Mouse (Mus musculus): ENCODE data around the gene Ap2a1. TPM values are rescaled to one million over a fixed set of nuclear protein-coding genes. Genes with fewer than 3 reads are reported as not detected.

Ap2a1 gene
- polyA plus RNA-seq, 1 experiment from 2014 or later: 55.9 TPM

DNA sequence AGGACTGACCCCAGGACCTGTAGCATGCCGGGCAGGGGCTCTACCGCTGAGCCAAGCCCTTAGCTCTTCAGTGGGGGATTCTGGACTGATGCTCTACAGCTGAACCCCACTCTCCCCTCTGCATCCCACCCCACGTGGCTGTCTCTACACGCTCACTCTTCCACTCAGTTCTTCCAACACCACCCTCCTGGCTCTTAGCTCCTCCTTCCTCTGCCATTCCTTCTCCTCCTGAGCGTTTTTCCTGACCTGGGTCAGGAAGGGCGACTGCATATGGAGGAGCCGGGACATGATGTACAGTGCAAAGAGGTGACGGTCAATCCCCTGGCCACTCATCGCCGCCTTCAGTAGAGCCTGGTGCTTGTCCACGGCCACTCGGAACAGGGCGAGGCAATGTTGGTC is 31.2 kb upstream of the Ap2a1 start:
- no peak for TF ChIP-seq CTCF (IDR thresholded peaks at IDR 0.05; ENCODE audit: low read depth)
- WGBS: 84% methylated on average over 13 of the region's 13 CpGs
- no peak overlapping the region for H3K4me3 ChIP-seq (replicated peaks; ENCODE audit: low read depth, low read length)
- no peak overlapping the region for H3K27ac ChIP-seq
- no peak overlapping the region for H3K4me2 ChIP-seq (ENCODE audit: low read length)
- no peaks in the 10 kb centered on the region for H3K9me3 ChIP-seq (replicated peaks; ENCODE audit: low read length)
- no peak overlapping the region for H3K9ac ChIP-seq (ENCODE audit: low read depth, low read length)
- ATAC-seq (replicated peaks; ENCODE audit: low FRiP score, low read depth) (no peak), DNase-seq (ENCODE audit: low spot score) (no peak)
- no peaks in the 10 kb centered on the region for H3K4me1 ChIP-seq (replicated peaks; ENCODE audit: insufficient read depth, low read length)
- peaks cover 14% of the 10 kb centered on the region; the same call in 1 of the 2 replicates for H3K36me3 ChIP-seq (ENCODE audit: insufficient read depth, low read length)
- H3K27me3 ChIP-seq (ENCODE audit: insufficient read depth, low read length): no peaks in the 10 kb centered on the region

DNA sequence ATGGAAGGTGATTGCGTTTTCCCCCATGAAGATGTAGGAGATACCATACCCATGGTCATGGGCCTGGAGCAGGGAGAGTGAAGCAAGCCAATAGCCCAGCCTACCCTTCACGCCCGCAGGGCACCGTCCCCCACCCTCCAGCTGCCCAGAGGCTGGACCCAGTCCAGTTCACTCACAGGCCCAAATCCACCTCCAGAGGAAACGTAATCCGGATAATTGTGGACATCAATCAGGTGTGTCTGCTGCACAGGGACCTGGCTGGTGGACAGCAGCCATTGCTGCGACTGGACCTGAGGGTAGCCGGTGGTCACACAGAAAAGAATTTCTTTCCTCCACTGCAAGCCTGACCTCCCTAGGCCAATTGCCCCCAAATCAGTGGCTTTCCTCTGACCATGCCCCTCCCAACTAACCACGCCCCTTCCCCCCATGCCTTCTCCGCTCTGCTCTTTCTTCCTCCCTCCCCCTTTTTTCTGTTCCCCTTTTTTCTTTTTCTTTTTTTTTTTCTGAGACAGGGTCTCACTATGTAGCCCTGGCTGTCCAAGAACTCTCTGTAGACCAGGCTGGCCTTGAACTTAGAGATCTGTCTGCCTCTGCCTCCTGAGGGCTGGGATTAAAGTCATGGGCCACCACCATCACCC is 30.7 kb upstream of the Ap2a1 start:
- Histone ChIP-seq H3K27me3 (ENCODE audit: insufficient read depth, low read length) (no peaks in the 10 kb centered on the region), H3K9ac (ENCODE audit: low read depth, low read length) (no peak overlapping the region), H3K4me3 (replicated peaks; ENCODE audit: low read depth, low read length) (no peak overlapping the region), H3K4me2 (ENCODE audit: low read length) (no peak overlapping the region), H3K9me3 (replicated peaks; ENCODE audit: low read length) (no peaks in the 10 kb centered on the region), H3K27ac (no peak overlapping the region), H3K36me3 (ENCODE audit: insufficient read depth, low read length) (peaks cover 14% of the 10 kb centered on the region; the same call in 1 of the 2 replicates), H3K4me1 (replicated peaks; ENCODE audit: insufficient read depth, low read length) (no peaks in the 10 kb centered on the region)
- 70% methylated on average over 10 of the region's 10 CpGs for WGBS
- ATAC-seq (replicated peaks; ENCODE audit: low FRiP score, low read depth) (no peak), DNase-seq (ENCODE audit: low spot score) (no peak)
- no peak for TF ChIP-seq CTCF (IDR thresholded peaks at IDR 0.05; ENCODE audit: low read depth)

DNA sequence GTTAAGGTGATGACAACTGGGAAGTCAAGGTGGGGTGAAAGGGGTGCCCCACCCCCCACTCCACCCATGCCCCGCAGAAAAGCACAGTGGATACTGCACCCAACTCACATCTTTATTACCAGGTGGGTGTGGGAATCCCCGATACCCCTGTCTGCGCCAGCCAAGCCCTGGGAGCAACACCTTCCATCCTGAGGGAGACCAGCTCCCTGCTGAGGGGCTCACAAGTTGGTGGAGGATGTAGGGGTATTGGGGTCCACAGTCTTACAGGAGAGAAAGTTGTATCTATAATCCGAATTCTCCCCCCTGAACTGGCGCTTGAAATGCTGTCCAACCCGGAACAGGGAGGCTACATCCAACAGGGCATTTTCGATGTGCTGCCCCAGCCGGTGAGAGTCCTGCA is 30.0 kb upstream of the Ap2a1 start:
- TF ChIP-seq CTCF (IDR thresholded peaks at IDR 0.05; ENCODE audit: low read depth): no peak
- H3K4me2 ChIP-seq (ENCODE audit: low read length): no peak overlapping the region
- H3K4me1 ChIP-seq (replicated peaks; ENCODE audit: insufficient read depth, low read length): no peaks in the 10 kb centered on the region
- H3K27me3 ChIP-seq (ENCODE audit: insufficient read depth, low read length): no peaks in the 10 kb centered on the region
- no peaks in the 10 kb centered on the region for H3K9me3 ChIP-seq (replicated peaks; ENCODE audit: low read length)
- 85% methylated on average over 8 of the region's 8 CpGs for WGBS
- no peak overlapping the region for H3K27ac ChIP-seq
- peaks cover 14% of the 10 kb centered on the region; the same call in 1 of the 2 replicates for H3K36me3 ChIP-seq (ENCODE audit: insufficient read depth, low read length)
- H3K4me3 ChIP-seq (replicated peaks; ENCODE audit: low read depth, low read length): no peak overlapping the region
- ATAC-seq (replicated peaks; ENCODE audit: low FRiP score, low read depth): no peak
- H3K9ac ChIP-seq (ENCODE audit: low read depth, low read length): no peak overlapping the region
- no peak for DNase-seq (ENCODE audit: low spot score)

DNA sequence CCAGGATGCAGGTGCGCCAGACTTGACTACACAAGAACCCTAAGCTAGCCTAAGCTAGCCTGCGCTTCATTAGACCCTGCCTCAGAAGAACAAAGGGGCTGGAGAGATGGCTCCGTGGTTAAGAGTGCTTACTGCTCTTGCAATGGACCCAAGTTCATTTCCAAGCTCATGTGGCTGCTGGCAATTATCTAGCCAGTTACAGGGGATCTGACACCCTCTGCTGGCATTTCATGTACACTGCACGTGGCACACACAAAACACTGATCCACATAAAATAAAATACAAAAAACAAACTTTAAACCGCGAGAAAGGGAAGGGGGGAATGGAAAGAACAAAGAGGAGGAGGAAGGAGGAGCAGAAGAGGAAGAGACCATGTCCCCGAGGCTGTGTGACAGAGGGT is 28.9 kb upstream of the Ap2a1 start:
- Histone ChIP-seq H3K4me2 (ENCODE audit: low read length) (no peak overlapping the region), H3K4me3 (replicated peaks; ENCODE audit: low read depth, low read length) (no peak overlapping the region), H3K27ac (no peak overlapping the region), H3K4me1 (replicated peaks; ENCODE audit: insufficient read depth, low read length) (no peaks in the 10 kb centered on the region), H3K9ac (ENCODE audit: low read depth, low read length) (no peak overlapping the region), H3K27me3 (ENCODE audit: insufficient read depth, low read length) (no peaks in the 10 kb centered on the region), H3K36me3 (ENCODE audit: insufficient read depth, low read length) (peaks cover 11% of the 10 kb centered on the region; the same call in 1 of the 2 replicates), H3K9me3 (replicated peaks; ENCODE audit: low read length) (no peaks in the 10 kb centered on the region)
- ATAC-seq (replicated peaks; ENCODE audit: low FRiP score, low read depth): no peak
- peak; percentile 84 for TF ChIP-seq CTCF (IDR thresholded peaks at IDR 0.05; ENCODE audit: low read depth)
- peak; percentile 77 for DNase-seq (ENCODE audit: low spot score)
- WGBS: 49% methylated on average over 7 of the region's 7 CpGs

DNA sequence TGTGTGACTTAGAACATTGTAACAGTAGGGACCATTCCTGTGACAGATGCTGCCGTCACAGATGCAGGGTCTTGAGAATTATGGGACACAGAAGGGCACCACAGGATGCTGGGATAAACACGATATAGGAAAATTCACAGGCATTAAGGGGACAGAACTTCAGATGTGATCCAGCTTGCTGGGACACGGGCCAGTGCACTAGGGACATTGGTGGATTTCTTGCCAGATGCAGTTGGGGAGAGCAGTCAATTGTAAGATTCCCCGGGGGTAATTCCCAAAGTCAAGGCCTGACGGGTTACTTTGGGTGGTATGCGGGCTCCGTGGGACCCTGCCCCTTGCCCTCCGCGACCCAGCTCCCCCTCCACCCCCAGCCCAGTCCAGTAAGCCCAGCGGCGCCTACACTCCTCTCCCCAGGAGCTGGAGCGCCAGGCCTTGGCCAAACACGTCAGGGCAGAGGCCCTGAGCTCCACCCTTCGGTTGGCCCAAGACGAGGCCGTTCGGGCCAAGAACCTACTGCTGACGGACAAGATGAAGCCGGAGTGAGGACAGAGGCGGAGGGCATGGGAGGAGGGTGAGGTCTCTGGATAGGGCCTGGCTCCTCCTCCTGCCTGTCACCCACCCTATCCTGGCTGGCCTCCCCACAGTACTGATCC is 28.0 kb upstream of the Ap2a1 start:
- no peak for ATAC-seq (replicated peaks; ENCODE audit: low FRiP score, low read depth)
- H3K9me3 ChIP-seq (replicated peaks; ENCODE audit: low read length): no peaks in the 10 kb centered on the region
- no peak overlapping the region for H3K4me3 ChIP-seq (replicated peaks; ENCODE audit: low read depth, low read length)
- DNase-seq (ENCODE audit: low spot score): no peak
- no peaks in the 10 kb centered on the region for H3K27me3 ChIP-seq (ENCODE audit: insufficient read depth, low read length)
- peak overlapping the region; percentile 11; the same call in 1 of the 2 replicates for H3K27ac ChIP-seq
- no peak overlapping the region for H3K4me2 ChIP-seq (ENCODE audit: low read length)
- H3K9ac ChIP-seq (ENCODE audit: low read depth, low read length): no peak overlapping the region
- H3K36me3 ChIP-seq (ENCODE audit: insufficient read depth, low read length): peaks cover 11% of the 10 kb centered on the region; the same call in 1 of the 2 replicates
- WGBS: 62% methylated on average over 20 of the region's 20 CpGs
- H3K4me1 ChIP-seq (replicated peaks; ENCODE audit: insufficient read depth, low read length): no peaks in the 10 kb centered on the region
- TF ChIP-seq CTCF (IDR thresholded peaks at IDR 0.05; ENCODE audit: low read depth): no peak

DNA sequence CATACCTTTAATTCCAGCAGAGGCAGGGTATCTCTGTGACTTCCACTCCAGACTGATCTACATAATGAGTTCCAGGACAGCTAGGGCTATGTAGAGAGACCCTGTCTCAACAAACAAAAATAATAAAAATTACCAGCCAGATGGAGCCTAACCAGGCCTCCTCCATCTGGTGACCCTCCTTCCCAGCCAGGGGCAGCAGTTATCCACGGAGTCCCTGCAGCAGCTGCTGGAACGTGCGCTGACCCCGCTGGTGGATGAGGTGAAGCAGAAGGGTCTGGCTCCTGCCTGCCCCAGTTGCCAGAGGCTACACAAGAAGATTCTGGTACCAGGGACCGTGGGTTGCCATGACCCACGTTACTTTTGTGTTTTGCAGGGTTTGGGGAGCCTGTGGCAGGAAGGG is 27.0 kb upstream of the Ap2a1 start:
- H3K36me3 ChIP-seq (ENCODE audit: insufficient read depth, low read length): peaks cover 6% of the 10 kb centered on the region; the same call in 1 of the 2 replicates
- H3K4me1 ChIP-seq (replicated peaks; ENCODE audit: insufficient read depth, low read length): 0 out of 2 replicates have a peak, but pooled peaks cover 3% of the 10 kb centered on the region
- no peak overlapping the region for H3K27ac ChIP-seq
- no peak overlapping the region for H3K9ac ChIP-seq (ENCODE audit: low read depth, low read length)
- WGBS: 59% methylated on average over 6 of the region's 6 CpGs
- no peak for TF ChIP-seq CTCF (IDR thresholded peaks at IDR 0.05; ENCODE audit: low read depth)
- no peak overlapping the region for H3K4me2 ChIP-seq (ENCODE audit: low read length)
- H3K9me3 ChIP-seq (replicated peaks; ENCODE audit: low read length): no peaks in the 10 kb centered on the region
- DNase-seq (ENCODE audit: low spot score): no peak
- no peaks in the 10 kb centered on the region for H3K27me3 ChIP-seq (ENCODE audit: insufficient read depth, low read length)
- H3K4me3 ChIP-seq (replicated peaks; ENCODE audit: low read depth, low read length): no peak overlapping the region
- no peak for ATAC-seq (replicated peaks; ENCODE audit: low FRiP score, low read depth)

All from kidney, postnatal 0 days (tissue).